Mouse (Mus musculus) limb, embryonic 15.5 days (tissue): Measurements from ENCODE around the gene Gas6. TPM values are rescaled to one million over a fixed set of nuclear protein-coding genes. Genes with fewer than 3 reads are reported as not detected.

ENCODE experiments used
- ATAC-seq: fragments of 200-750 bp; cut with Nextera tagmentation; 2 replicates; pipeline ENCODE4 v1.8.0; 2017; ENCODE audit warnings: low read depth, moderate TSS enrichment; ENCODE audit not compliant: insufficient number of reproducible peaks, low FRiP score, low TSS enrichment
- H3K27ac ChIP-seq: fragments of 300-500 bp; sonication (generic); 2 replicates; pipeline ENCODE4 v1.5.1; 2015; ENCODE audit warnings: moderate library complexity, mild to moderate bottlenecking, inconsistent platforms
- H3K27me3 ChIP-seq: fragments of 300-500 bp; sonication (generic); 2 replicates; pipeline ENCODE4 v1.6.1; 2015; ENCODE audit warnings: inconsistent platforms
- H3K36me3 ChIP-seq: fragments of 300-500 bp; sonication (generic); 2 replicates; pipeline ENCODE4 v1.6.1; 2015; ENCODE audit warnings: inconsistent platforms
- H3K4me1 ChIP-seq: fragments of 300-500 bp; sonication (generic); 2 replicates; pipeline ENCODE4 v1.6.1; 2015; ENCODE audit warnings: inconsistent platforms
- H3K4me2 ChIP-seq: fragments of 300-500 bp; sonication (generic); 2 replicates; pipeline ENCODE4 v1.6.1; 2015; ENCODE audit warnings: mild to moderate bottlenecking, inconsistent platforms
- H3K4me3 ChIP-seq: fragments of 300-500 bp; sonication (generic); 2 replicates; pipeline ENCODE4 v1.5.1; 2015; ENCODE audit warnings: mild to moderate bottlenecking, inconsistent platforms
- H3K9ac ChIP-seq: fragments of 300-500 bp; sonication (generic); 2 replicates; pipeline ENCODE4 v1.6.1; 2015; ENCODE audit warnings: inconsistent platforms
- H3K9me3 ChIP-seq: fragments of 300-500 bp; sonication (generic); 2 replicates; pipeline ENCODE4 v1.6.1; 2016; ENCODE audit warnings: inconsistent platforms
- WGBS: fragments of 180-500 bp; shearing (Covaris S2); methylation state at CpG from one replicate; pipeline ENCODE4 v1.1.7; 2015; 5-methylcytosine and 5-hydroxymethylcytosine counted together
- polyA plus RNA-seq: library from polyadenylated mRNA; unstranded; fragments of >200 nt; fragmentation: Nextera tagmentation; extraction: Ambion mirVana; gene quantifications from 2 replicates; pipeline ENCODE4 v1.2.1, GENCODE M21; 2015

Gas6 gene
- polyA plus RNA-seq, 1 experiment from 2014 or later = 69.4 TPM

DNA sequence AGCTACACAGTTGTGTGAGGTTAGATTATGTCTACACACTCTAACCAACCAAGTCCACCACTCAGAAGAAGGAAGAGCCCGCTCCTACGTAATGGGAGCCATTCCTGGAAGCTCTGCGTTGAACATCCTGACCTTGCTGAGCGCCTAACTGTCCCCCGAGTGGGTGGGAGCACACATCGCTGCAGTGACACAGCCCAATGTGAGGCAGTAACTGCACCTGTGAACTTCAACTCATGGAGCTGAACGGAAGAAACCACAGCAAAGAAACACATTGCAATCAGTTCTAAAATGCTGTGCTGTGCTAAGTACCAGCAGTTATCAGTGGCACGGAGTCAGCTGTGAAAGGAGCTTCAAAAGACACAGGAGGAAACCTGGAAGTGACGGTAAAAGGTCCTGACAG is 66.1 kb downstream of the Gas6 start:
- no peak overlapping the region for H3K4me2 ChIP-seq
- H3K36me3 ChIP-seq = no peaks in the 10 kb centered on the region
- H3K4me1 ChIP-seq = peaks cover 5% of the 10 kb centered on the region
- H3K4me3 ChIP-seq = no peak overlapping the region
- H3K9me3 ChIP-seq = no peaks in the 10 kb centered on the region
- H3K9ac ChIP-seq = no peak overlapping the region
- no peak for ATAC-seq
- H3K27me3 ChIP-seq = no peaks in the 10 kb centered on the region
- WGBS = 81% methylated on average over 9 of the region's 9 CpGs
- H3K27ac ChIP-seq = no peak overlapping the region

GRCm38 (mm10) chr8:13427351-13427750 is 66.9 kb downstream of the Gas6 start:
- peaks cover 5% of the 10 kb centered on the region for H3K4me1 ChIP-seq
- WGBS = 59% methylated on average over 6 of the region's 6 CpGs
- H3K9me3 ChIP-seq = no peaks in the 10 kb centered on the region
- H3K4me2 ChIP-seq = no peak overlapping the region
- no peak for ATAC-seq
- no peaks in the 10 kb centered on the region for H3K36me3 ChIP-seq
- no peak overlapping the region for H3K4me3 ChIP-seq
- no peaks in the 10 kb centered on the region for H3K27me3 ChIP-seq
- H3K9ac ChIP-seq = no peak overlapping the region
- no peak overlapping the region for H3K27ac ChIP-seq

GRCm38 (mm10) chr8:13420970-13421369 is 73.3 kb downstream of the Gas6 start:
- H3K36me3 ChIP-seq = no peaks in the 10 kb centered on the region
- H3K4me1 ChIP-seq = no peaks in the 10 kb centered on the region
- H3K9me3 ChIP-seq = no peaks in the 10 kb centered on the region
- no peaks in the 10 kb centered on the region for H3K27me3 ChIP-seq
- H3K27ac ChIP-seq = no peak overlapping the region
- 87% methylated on average over 6 of the region's 6 CpGs for WGBS
- no peak for ATAC-seq
- H3K4me2 ChIP-seq = no peak overlapping the region
- H3K4me3 ChIP-seq = no peak overlapping the region
- no peak overlapping the region for H3K9ac ChIP-seq

DNA sequence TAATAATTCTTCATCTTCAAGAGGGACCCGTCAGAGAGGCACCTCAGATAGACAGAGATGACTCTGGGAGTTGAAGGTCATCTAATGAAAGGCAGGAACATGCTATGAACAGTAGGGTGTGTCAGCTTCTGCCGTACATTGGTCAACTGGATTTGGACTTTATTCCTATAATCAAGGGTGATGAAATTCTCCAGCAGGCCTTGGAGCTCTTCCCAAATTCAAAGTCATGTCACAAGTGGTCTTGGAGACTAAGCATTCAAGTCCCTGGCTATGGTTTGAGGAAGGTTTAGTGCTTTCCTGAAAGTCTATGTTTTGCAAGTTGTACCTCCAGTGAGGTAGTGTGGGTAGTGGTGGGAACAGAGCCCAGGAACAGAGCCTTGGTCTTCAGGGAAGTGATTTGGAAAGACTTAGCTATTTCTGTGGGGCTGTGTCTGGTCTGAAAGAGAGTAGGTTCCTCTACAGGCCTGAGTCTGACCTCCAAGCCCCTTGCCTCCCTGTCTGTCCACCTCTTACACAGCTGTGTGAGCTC is 75.1 kb downstream of the Gas6 start:
- ATAC-seq = no peak
- Histone ChIP-seq H3K9ac (no peak overlapping the region), H3K27me3 (no peaks in the 10 kb centered on the region), H3K27ac (no peak overlapping the region), H3K4me2 (no peak overlapping the region), H3K4me3 (no peak overlapping the region), H3K9me3 (no peaks in the 10 kb centered on the region), H3K4me1 (no peaks in the 10 kb centered on the region), H3K36me3 (no peaks in the 10 kb centered on the region)
- 71% methylated on average over 2 of the region's 2 CpGs for WGBS

DNA sequence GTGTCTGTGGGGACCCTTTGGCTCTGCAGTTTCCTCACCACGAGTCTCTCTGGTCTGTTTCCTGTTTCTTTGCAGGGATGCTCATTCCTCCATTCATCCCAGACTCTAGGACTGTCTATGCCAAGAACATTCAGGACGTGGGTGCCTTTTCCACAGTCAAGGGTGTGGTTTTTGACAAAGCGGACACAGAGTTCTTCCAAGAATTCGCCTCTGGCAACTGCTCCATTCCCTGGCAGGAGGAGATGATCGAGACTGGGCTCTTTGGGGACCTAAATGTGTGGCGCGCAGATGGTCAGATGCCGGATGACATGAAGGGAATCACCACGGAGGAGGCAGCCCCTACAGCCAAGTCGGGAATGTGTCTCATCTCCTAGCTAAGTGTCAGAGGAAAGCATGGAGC is 78.4 kb downstream of the Gas6 start:
- no peaks in the 10 kb centered on the region for H3K9me3 ChIP-seq
- no peak overlapping the region for H3K27ac ChIP-seq
- H3K27me3 ChIP-seq = no peaks in the 10 kb centered on the region
- no peak overlapping the region for H3K9ac ChIP-seq
- no peaks in the 10 kb centered on the region for H3K4me1 ChIP-seq
- 66% methylated on average over 10 of the region's 10 CpGs for WGBS
- no peak overlapping the region for H3K4me3 ChIP-seq
- ATAC-seq = no peak
- H3K4me2 ChIP-seq = no peak overlapping the region
- H3K36me3 ChIP-seq = no peaks in the 10 kb centered on the region

Other genes with a start within 250 kb of the Gas6 start
- gene Adprhl1, start 240.3 kb downstream of the Gas6 start, polyA plus RNA-seq = 5.0 and 17.3 TPM in 2 replicates
- 29.7 and 32.0 TPM in 2 replicates for gene Dcun1d2, start 206.4 kb downstream of the Gas6 start, polyA plus RNA-seq
- gene Tmco3, start 206.3 kb downstream of the Gas6 start, polyA plus RNA-seq = 44.4 and 47.7 TPM in 2 replicates
- 143 and 160 TPM in 2 replicates for gene Tfdp1, start 155.7 kb downstream of the Gas6 start, polyA plus RNA-seq
- not detected in 2 replicates for gene Atp4b, start 97.7 kb downstream of the Gas6 start, polyA plus RNA-seq
- not detected in 2 replicates for gene Grk1, start 89.4 kb downstream of the Gas6 start, polyA plus RNA-seq
- gene Tmem255b, start 59.3 kb downstream of the Gas6 start, polyA plus RNA-seq = 0.77 and 1.3 TPM in 2 replicates
- not detected in 2 replicates for gene 1700029H14Rik, start 68.0 kb upstream of the Gas6 start, polyA plus RNA-seq
- 32.3 and 35.5 TPM in 2 replicates for gene Rasa3, start 183.1 kb upstream of the Gas6 start, polyA plus RNA-seq
- not detected in 2 replicates for gene Cfap97d2, start 211.4 kb upstream of the Gas6 start, polyA plus RNA-seq